Mouse (Mus musculus) adrenal gland, postnatal 14 days (tissue): ENCODE measurements around the gene Tln2. TPM values are rescaled to one million over a fixed set of nuclear protein-coding genes. Genes with fewer than 3 reads are reported as not detected.
A peak's percentile ranks its signal among the peaks of the same experiment; 100 is the strongest.
"Not testable (repeated sequence)": the region's sequence is repeated elsewhere in the genome, so short reads cannot be mapped to it uniquely, and the experiment has no call there.

ENCODE experiments used
- DNase-seq: peaks from one replicate; pipeline ENCODE4 v3.0.0; 2021; ENCODE audit warnings: mixed read lengths
- total RNA-seq: library from RNA; stranded (reverse); gene quantifications from 2 replicates; pipeline ENCODE4 v1.2.3, GENCODE M21; 2021

Tln2 gene
- total RNA-seq, 1 experiment from 2014 or later, result 27.1 TPM

- DNase-seq, result no peak
These were observed 198.0 kb downstream of the Tln2 start for GRCm38 (mm10) chr9:67361511-67361910.

GRCm38 (mm10) chr9:67354356-67354755 is 205.1 kb downstream of the Tln2 start:
- no peak for DNase-seq

- DNase-seq, result no peak
These were observed 206.1 kb downstream of the Tln2 start for GRCm38 (mm10) chr9:67353365-67353764.

GRCm38 (mm10) chr9:67348983-67349382 is 210.5 kb downstream of the Tln2 start:
- no peak for DNase-seq

- no peak for DNase-seq
These were observed 212.3 kb downstream of the Tln2 start for GRCm38 (mm10) chr9:67347184-67347583.

- no peak for DNase-seq
These were observed 228.2 kb downstream of the Tln2 start for GRCm38 (mm10) chr9:67331281-67331680.

- peak; percentile 32 for DNase-seq
These were observed 231.1 kb downstream of the Tln2 start for GRCm38 (mm10) chr9:67328451-67328850.

- peak; percentile 17 for DNase-seq
These were observed 237.6 kb downstream of the Tln2 start for GRCm38 (mm10) chr9:67321886-67322285.

- DNase-seq, result peak; percentile 78
These were observed 244.1 kb downstream of the Tln2 start for GRCm38 (mm10) chr9:67315356-67315755.

- DNase-seq, result no peak
These were observed 254.5 kb downstream of the Tln2 start for GRCm38 (mm10) chr9:67304992-67305391.

GRCm38 (mm10) chr9:67303986-67304385 is 255.5 kb downstream of the Tln2 start:
- DNase-seq, result no peak

GRCm38 (mm10) chr9:67303038-67303437 is 256.5 kb downstream of the Tln2 start:
- no peak for DNase-seq

GRCm38 (mm10) chr9:67302386-67302989 is 257.0 kb downstream of the Tln2 start:
- peak; percentile 27 for DNase-seq

- DNase-seq, result no peak
These were observed 257.9 kb downstream of the Tln2 start for GRCm38 (mm10) chr9:67301571-67301970.

- no peak for DNase-seq
These were observed 258.7 kb downstream of the Tln2 start for GRCm38 (mm10) chr9:67300769-67301168.

GRCm38 (mm10) chr9:67300346-67300745 is 259.2 kb downstream of the Tln2 start:
- DNase-seq, result no peak

GRCm38 (mm10) chr9:67299164-67299563 is 260.3 kb downstream of the Tln2 start:
- DNase-seq, result no peak

GRCm38 (mm10) chr9:67297236-67297889 is 262.1 kb downstream of the Tln2 start:
- DNase-seq, result no peak

GRCm38 (mm10) chr9:67287457-67287856 is 272.0 kb downstream of the Tln2 start:
- DNase-seq, result no peak

GRCm38 (mm10) chr9:67286801-67287200 is 272.7 kb downstream of the Tln2 start:
- no peak for DNase-seq

- DNase-seq, result no peak
These were observed 274.0 kb downstream of the Tln2 start for GRCm38 (mm10) chr9:67285544-67285943.

GRCm38 (mm10) chr9:67281812-67282211 is 277.7 kb downstream of the Tln2 start:
- no peak for DNase-seq

- not testable (repeated sequence) for DNase-seq
These were observed 279.2 kb downstream of the Tln2 start for GRCm38 (mm10) chr9:67280311-67280710.

GRCm38 (mm10) chr9:67276446-67276845 is 283.1 kb downstream of the Tln2 start:
- no peak for DNase-seq
